Mouse (Mus musculus) hematopoietic stem cell, adult 5-6 weeks (primary cell): ENCODE results near the gene Pcare. TPM values are rescaled to one million over a fixed set of nuclear protein-coding genes. Genes with fewer than 3 reads are reported as not detected.

ENCODE experiments used
- ATAC-seq, 2 experiments: fragments of 125-278 bp in 1 of 2; replicated peaks in 1 of 2; 2 replicates each; pipeline ENCODE4 v1.8.0; 2016 to 2017; ENCODE audit warnings: inconsistent platforms in 2 of 2, mild to moderate bottlenecking in 2 of 2, moderate number of reproducible peaks in 2 of 2, low read depth in 1 of 2, moderate TSS enrichment in 1 of 2; ENCODE audit not compliant: low FRiP score in 2 of 2, poor library complexity in 2 of 2, severe bottlenecking in 2 of 2, insufficient read depth in 1 of 2, low TSS enrichment in 1 of 2
- total RNA-seq: library from RNA; stranded (forward); fragments of 172-1452, 232-1000 nt; gene quantifications from 2 replicates; pipeline ENCODE4 v1.2.3, GENCODE M21; 2017

Pcare gene
- total RNA-seq, 1 experiment from 2014 or later: not detected

- no peak for ATAC-seq
These were observed 5.1 kb downstream of the Pcare start for GRCm38 (mm10) chr17:71747561-71747960.

GRCm38 (mm10) chr17:71746114-71746513 is 6.6 kb downstream of the Pcare start:
- no peak for ATAC-seq

- ATAC-seq: no peak
These were observed 9.8 kb downstream of the Pcare start for GRCm38 (mm10) chr17:71742935-71743334.

GRCm38 (mm10) chr17:71742156-71742555 is 10.5 kb downstream of the Pcare start:
- ATAC-seq: no peak

DNA sequence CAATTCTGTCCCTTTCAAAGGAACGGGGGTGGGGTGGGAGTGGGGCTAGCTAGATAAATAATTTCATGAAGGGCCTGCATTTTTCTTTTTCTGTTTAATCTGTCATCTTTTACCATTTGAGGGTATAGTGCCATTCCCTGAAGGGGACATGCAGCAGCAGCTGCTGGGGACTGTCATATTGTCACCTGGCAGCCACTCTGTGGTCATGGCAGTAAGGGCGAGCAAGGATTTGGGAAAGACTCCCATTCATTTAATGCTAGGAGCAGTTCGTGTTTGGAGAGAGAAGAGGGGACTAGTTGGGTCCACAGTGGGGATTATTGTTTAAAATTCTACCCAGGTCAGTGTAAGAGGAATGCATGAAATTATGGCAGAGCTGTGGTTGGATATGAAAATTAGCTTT is 16.3 kb downstream of the Pcare start:
- ATAC-seq: no peak

GRCm38 (mm10) chr17:71730655-71731054 is 22.0 kb downstream of the Pcare start:
- ATAC-seq: no peak

DNA sequence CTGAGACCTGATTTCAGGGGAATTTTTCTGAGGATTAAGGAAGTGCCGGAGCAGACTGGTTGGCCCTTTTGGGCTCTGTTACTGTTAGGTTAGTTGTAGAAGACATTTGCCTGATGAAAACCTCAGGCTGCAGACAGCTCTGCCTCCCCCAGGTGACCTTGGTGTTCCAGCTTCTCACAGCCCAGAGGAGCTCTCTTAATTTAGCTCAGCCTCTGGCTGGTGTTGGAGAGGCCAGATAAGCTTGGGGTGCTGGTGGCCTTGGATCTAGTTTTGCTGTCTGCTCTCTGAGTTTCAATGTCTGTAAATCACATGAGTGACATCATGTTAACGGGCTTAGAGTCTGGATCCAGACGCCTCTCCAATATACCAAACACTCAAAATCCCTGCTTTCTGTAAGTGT is 31.7 kb downstream of the Pcare start:
- no peak for ATAC-seq

GRCm38 (mm10) chr17:71720434-71720833 is 32.3 kb downstream of the Pcare start:
- no peak for ATAC-seq

DNA sequence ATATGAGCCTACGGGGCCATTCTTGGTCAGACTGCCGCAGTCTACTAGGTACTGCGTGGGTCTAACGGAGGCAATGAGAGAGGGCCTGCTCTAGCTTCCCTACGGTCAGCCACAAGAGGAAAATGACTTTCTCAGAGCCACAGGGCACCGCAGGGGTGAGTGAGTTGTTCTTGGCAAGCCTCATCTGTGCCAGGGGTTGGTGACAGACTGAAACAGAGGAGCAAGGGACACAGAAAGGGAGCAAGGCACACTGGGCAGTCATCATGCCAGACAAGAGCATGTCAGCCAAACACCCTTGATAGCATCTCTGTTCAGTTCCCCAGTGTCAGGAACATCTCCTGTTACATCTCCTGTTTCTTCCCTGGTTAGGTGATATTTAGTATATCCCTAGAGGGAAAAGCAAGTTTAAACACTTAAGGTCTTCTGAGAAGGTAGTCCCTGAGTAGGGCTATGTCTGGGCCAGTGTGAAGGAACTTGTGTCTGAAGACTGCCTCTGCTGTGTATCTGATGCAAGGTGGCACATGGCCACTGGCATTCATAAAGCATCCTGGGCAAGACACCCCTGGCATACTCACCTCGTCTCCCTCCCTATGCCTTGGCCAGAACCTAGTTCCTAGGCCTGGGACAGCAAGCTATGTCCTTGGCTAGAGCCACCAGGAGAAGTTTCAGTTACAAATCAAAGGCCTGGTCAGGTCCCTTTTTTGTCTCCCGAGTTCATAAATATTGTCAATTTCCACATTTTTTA is 34.6 kb downstream of the Pcare start:
- no peak for ATAC-seq

DNA sequence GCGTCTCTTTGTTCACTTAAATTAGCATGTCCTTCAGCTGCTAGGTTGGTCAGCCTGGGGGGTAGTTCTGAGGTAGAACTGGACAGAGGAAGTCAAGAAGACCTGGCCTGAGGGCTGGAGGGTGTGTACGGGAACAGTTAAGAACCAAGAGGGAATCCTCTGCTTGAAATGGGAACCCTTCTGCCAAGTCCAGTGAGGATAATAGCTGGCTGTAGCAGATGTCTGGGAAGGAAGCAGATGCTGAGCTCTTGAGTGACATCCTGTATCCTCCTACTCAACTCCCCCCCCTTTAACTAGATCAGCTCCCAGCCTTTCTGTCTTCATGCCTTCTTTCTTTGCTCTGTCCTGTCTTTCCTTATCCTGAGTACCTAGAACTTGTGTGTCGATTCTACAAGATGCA is 37.7 kb downstream of the Pcare start:
- ATAC-seq: no peak

- ATAC-seq: no peak
These were observed 40.4 kb downstream of the Pcare start for GRCm38 (mm10) chr17:71712279-71712678.

GRCm38 (mm10) chr17:71707715-71708114 is 45.0 kb downstream of the Pcare start:
- no peak for ATAC-seq

DNA sequence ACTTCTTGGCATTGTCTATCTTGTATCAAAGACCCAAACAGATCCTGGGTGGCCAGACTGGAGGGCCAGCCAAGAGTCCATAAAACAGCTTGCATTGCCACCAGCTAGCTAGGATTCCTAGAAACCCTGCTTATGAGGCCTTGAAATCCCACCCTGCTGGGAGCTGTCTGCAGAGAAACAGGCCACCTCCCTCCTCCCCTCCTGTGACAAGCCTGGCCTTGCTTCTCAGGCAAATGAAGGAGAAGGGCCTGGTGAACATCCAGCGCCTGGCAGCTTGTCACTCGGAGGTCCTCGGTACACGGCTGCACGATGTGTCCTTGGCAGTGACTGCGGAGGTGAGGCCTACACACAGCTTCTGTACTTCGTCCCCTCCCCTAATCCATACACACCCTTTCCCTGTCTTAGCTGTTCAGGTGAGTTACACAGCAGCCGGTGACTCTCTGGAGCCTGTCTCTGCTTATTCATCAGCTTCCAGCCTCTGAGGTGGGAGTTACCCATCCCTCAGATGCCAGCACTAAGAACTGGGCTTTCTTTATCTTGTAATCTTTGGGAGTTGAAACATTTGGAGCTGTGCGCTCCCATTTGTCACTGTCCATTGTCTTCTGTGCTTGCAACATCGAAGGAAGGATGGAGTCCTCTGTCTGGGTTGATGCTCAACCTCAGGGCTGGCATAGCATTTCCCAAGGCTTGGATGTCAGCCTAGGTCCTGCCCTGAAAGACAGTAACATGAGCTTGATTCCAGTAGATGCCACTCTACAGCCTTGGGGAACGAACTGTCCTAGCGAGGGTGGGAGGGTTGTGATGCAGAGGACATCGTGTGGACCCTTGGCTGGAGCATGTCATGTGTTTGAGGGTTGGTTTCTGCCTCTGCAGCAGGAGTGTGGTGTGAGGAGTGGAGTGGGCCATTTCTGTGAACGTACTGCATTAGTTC is 46.9 kb downstream of the Pcare start:
- ATAC-seq: no peak

GRCm38 (mm10) chr17:71705113-71705512 is 47.6 kb downstream of the Pcare start:
- no peak for ATAC-seq

DNA sequence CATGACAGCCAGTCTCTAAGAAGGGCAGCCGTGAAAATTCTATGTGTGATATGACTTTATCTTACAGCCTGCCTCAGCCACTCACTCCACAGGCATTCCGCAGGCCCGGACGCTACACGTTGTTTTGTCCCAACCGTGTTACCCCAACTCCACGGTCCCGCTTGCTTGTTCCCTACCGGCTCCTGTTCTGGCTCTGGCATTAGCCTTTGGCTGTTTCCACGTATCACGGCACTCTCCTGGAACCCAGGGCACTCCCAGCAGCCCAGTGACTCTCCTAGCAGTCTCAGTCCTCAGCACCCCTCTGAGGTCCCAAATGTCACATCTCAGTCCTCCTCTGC is 54.1 kb downstream of the Pcare start:
- ATAC-seq: no peak

- ATAC-seq: no peak
These were observed 54.6 kb downstream of the Pcare start for GRCm38 (mm10) chr17:71697896-71698618.

DNA sequence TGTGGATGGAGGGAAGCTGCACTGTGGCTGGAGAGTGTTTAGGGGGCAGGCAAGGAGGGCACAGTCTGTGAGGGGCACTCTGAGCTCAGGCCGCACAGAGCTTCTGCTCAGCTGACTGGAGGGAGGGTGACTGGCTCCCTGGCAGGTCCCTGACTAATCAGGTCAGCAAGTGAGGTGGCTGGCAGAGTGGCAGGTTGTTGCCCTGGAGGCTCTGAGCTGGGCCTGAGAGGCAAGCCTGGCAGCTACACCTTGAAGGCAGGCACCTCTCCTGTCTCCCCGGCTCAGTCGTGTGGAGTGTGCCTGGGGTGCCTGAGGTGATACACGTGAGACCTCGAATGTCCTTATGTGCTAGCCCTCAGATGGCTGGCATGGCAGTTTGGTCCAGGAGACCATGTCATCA is 56.3 kb downstream of the Pcare start:
- ATAC-seq: no peak

DNA sequence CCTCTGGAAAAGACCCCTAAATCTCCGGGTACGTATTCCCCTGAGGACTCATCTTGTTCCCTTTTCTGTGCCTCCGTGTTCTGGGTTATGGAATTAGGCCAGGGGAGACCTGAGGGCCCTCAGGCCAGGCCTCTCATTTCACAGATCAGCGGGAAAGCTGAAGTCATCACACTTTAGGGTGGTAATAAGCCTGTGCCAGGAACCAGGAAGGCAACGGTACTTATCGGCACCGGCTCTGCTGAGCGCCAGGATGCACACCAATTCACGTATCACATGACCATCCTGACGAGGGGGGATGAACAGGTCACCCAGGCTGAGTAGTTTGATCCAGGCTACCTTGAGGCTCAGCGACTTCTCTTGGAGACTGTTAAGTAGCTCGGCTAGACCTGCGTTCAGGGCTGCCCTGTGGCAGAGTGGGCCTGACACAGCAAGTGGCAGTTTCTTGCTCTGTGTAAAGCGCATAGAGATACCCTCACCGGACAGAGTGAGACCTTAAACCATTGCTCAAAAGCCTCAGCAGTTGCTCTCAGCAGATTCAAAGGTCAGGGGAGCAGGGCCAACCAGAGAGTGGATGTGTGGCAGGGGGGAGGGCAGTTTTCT is 56.9 kb downstream of the Pcare start:
- ATAC-seq: no peak
